Mouse (Mus musculus): ENCODE data around the gene A930018P22Rik.
A peak's percentile ranks its signal among the peaks of the same experiment; 100 is the strongest.

The A930018P22Rik gene

GRCm38 (mm10) chr2:104163978-104164487 lies 41.5 kb downstream of the A930018P22Rik start:
- DNase-seq: peak; percentile 56

GRCm38 (mm10) chr2:104165631-104166030 lies 43.1 kb downstream of the A930018P22Rik start:
- DNase-seq: peak; percentile 57

DNA sequence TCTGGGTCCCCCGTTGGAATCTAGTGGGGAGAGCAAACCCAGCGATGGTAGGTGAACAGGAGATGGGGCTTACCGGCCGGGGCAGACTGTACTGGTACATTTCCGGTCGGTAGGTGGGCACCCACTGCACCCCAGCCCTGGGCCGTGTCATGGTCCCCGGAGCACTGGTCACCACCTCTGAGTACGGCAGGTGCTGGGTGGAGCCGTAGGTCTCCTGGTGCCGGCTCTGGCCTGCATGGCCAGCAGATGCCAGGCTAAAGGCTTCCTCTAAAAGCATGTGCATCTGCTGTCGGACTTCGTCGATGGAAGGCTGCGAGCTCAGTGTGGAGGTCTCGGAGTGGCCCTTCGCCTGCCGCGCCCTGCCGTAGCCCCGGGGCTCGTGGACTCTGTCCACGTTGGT lies 45.2 kb downstream of the A930018P22Rik start:
- DNase-seq: peak; percentile 82

- DNase-seq: no peak
Measured at GRCm38 (mm10) chr2:104168186-104168896, 45.8 kb downstream of the A930018P22Rik start.

DNA sequence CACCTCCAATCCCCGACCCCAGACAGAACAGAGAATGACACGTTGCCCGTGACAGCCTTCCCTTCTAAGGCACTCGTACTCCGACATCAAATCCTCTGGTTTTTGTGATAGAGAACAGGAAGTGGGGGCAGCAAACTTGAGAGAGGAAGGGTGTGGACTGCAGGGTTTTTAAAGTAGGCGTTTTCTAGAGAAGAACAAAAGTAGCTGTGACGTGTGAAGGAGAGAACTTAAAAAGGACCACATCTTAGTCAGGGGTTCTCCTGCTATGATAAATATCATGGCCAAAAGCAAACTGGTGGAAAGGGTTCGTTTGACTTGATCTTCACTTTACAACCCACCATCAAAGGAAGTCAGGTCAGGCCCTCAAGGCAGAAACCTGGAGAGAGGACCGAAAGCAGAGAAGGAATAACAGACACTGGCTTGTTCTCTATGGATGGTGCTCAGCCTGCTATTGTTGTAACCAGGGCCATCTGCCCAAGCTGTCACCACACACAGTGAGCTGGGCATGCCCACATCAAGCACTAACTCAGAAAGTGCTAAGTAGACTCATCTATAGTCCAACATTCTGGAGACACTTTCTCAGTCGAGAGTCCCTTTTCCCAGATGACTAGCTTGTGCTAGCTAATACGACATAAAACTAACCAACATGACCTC lies 50.3 kb downstream of the A930018P22Rik start:
- DNase-seq: peak; percentile 83

DNA sequence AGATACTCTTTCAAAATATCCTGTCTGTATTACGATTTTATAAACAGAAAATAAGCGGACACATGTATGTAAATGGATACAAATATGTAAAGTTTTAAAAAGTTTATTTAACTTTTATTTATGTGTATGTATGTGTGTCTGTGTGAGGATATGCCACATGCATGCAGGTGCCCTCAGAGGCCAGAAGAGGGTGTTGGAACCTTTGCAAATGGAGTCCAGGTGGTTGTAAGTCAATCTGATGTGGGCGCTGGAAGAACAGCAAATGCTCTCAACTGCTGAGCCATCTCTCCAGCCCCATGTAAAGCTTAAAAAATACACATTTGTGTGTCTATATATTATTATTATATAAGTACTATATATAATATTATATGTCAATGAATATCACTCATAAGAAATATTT lies 50.9 kb downstream of the A930018P22Rik start:
- no peak for DNase-seq

Data from heart, adult 11 months (tissue).